Mouse (Mus musculus): ENCODE data around the gene Kcnk15. TPM values are rescaled to one million over a fixed set of nuclear protein-coding genes. Genes with fewer than 3 reads are reported as not detected.

Kcnk15 gene
- polyA plus RNA-seq, 1 experiment from 2014 or later, result not detected

DNA sequence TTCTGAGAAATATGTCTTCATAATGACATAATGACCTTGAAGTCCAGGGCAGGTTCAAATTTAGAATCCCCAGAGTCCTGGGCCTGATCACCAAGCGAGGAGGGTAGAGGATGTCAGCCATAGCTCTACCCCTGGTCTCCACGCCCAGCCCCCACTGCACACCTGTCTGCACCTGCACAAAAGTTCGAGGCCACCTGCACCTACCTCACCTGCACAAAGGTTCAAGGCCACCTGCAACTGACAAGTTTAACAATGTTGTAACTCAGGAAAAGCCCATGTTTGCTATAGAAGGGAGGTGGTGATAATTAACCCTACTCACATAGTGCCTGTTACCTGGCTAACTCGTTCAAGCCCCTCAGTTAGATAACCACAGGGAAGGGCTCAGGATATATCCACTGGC is 49.0 kb downstream of the Kcnk15 start:
- no peaks in the 10 kb centered on the region for H3K9me3 ChIP-seq (ENCODE audit: control insufficient read depth, low read length)
- no peak overlapping the region for H3K4me2 ChIP-seq
- no peak overlapping the region for H3K27ac ChIP-seq (ENCODE audit: low read depth, low read length)
- whole genome bisulfite sequencing, result 86% methylated on average over 4 of the region's 4 CpGs
- H3K4me1 ChIP-seq (ENCODE audit: control insufficient read depth, insufficient read depth, low read length), result no peaks in the 10 kb centered on the region
- H3K36me3 ChIP-seq (ENCODE audit: control insufficient read depth, insufficient read depth, low read length), result no peaks in the 10 kb centered on the region
- ATAC-seq (ENCODE audit: low FRiP score) (no peak), DNase-seq (ENCODE audit: low spot score, missing footprints) (no peak)
- no peak overlapping the region for H3K4me3 ChIP-seq (ENCODE audit: low read depth, low read length)
- H3K9ac ChIP-seq (ENCODE audit: low read length), result no peak overlapping the region
- H3K27me3 ChIP-seq (ENCODE audit: control insufficient read depth, insufficient read depth, low read length), result no peaks in the 10 kb centered on the region

GRCm38 (mm10) chr2:163903461-163903860 is 50.0 kb downstream of the Kcnk15 start:
- Histone ChIP-seq H3K4me2 (no peak overlapping the region), H3K4me3 (ENCODE audit: low read depth, low read length) (no peak overlapping the region)
- WGBS, result 75% methylated on average over 11 of the region's 11 CpGs

GRCm38 (mm10) chr2:163904323-163904722 is 50.9 kb downstream of the Kcnk15 start:
- Histone ChIP-seq H3K9ac (ENCODE audit: low read length) (no peak overlapping the region), H3K4me3 (ENCODE audit: low read depth, low read length) (no peak overlapping the region), H3K27me3 (ENCODE audit: control insufficient read depth, insufficient read depth, low read length) (no peaks in the 10 kb centered on the region), H3K4me1 (ENCODE audit: control insufficient read depth, insufficient read depth, low read length) (no peaks in the 10 kb centered on the region), H3K36me3 (ENCODE audit: control insufficient read depth, insufficient read depth, low read length) (no peaks in the 10 kb centered on the region), H3K9me3 (ENCODE audit: control insufficient read depth, low read length) (no peaks in the 10 kb centered on the region), H3K27ac (ENCODE audit: low read depth, low read length) (no peak overlapping the region), H3K4me2 (no peak overlapping the region)
- 81% methylated on average over 4 of the region's 4 CpGs for WGBS
- ATAC-seq (ENCODE audit: low FRiP score), result no peak
- no peak for DNase-seq (ENCODE audit: low spot score, missing footprints)

More at GRCm38 (mm10) chr2:163903461-163903860, 50.0 kb downstream of the Kcnk15 start:
- Histone ChIP-seq H3K27ac (ENCODE audit: low read depth, low read length) (no peak overlapping the region), H3K4me1 (ENCODE audit: control insufficient read depth, insufficient read depth, low read length) (no peaks in the 10 kb centered on the region), H3K27me3 (ENCODE audit: control insufficient read depth, insufficient read depth, low read length) (no peaks in the 10 kb centered on the region), H3K36me3 (ENCODE audit: control insufficient read depth, insufficient read depth, low read length) (no peaks in the 10 kb centered on the region), H3K9ac (ENCODE audit: low read length) (no peak overlapping the region), H3K9me3 (ENCODE audit: control insufficient read depth, low read length) (no peaks in the 10 kb centered on the region)
- no peak for DNase-seq (ENCODE audit: low spot score, missing footprints)
- ATAC-seq (ENCODE audit: low FRiP score), result no peak

GRCm38 (mm10) chr2:163907131-163907530 is 53.7 kb downstream of the Kcnk15 start:
- no peak overlapping the region for H3K4me2 ChIP-seq
- H3K9ac ChIP-seq (ENCODE audit: low read length), result no peak overlapping the region
- no peak for DNase-seq (ENCODE audit: low spot score, missing footprints)
- H3K27ac ChIP-seq (ENCODE audit: low read depth, low read length), result no peak overlapping the region
- H3K27me3 ChIP-seq (ENCODE audit: control insufficient read depth, insufficient read depth, low read length), result no peaks in the 10 kb centered on the region
- 78% methylated on average over 5 of the region's 5 CpGs for WGBS
- ATAC-seq (ENCODE audit: low FRiP score), result no peak
- no peaks in the 10 kb centered on the region for H3K4me1 ChIP-seq (ENCODE audit: control insufficient read depth, insufficient read depth, low read length)
- H3K36me3 ChIP-seq (ENCODE audit: control insufficient read depth, insufficient read depth, low read length), result no peaks in the 10 kb centered on the region
- no peak overlapping the region for H3K4me3 ChIP-seq (ENCODE audit: low read depth, low read length)
- no peaks in the 10 kb centered on the region for H3K9me3 ChIP-seq (ENCODE audit: control insufficient read depth, low read length)

Other genes with a start within 250 kb of the Kcnk15 start
- 35.0 and 38.8 TPM in 2 replicates for gene Serinc3, start 208.5 kb upstream of the Kcnk15 start, polyA plus RNA-seq (2014; fragmentation: Nextera tagmentation; extraction: Ambion mirVana)
- 153 and 162 TPM in 2 replicates for gene Pkig, start 195.3 kb upstream of the Kcnk15 start, polyA plus RNA-seq (2014; fragmentation: Nextera tagmentation; extraction: Ambion mirVana)
- gene Ada, start 103.4 kb upstream of the Kcnk15 start, polyA plus RNA-seq (2014; fragmentation: Nextera tagmentation; extraction: Ambion mirVana), result 5.6 and 6.1 TPM in 2 replicates
- gene Ccn5, start 32.8 kb upstream of the Kcnk15 start, polyA plus RNA-seq (2014; fragmentation: Nextera tagmentation; extraction: Ambion mirVana), result 0.40 and 0.54 TPM in 2 replicates
- gene Rims4, start 65.0 kb downstream of the Kcnk15 start, polyA plus RNA-seq (2014; fragmentation: Nextera tagmentation; extraction: Ambion mirVana), result 0.62 and 1.1 TPM in 2 replicates
- gene Ywhab, start 141.3 kb downstream of the Kcnk15 start, polyA plus RNA-seq (2014; fragmentation: Nextera tagmentation; extraction: Ambion mirVana), result 352 and 354 TPM in 2 replicates
- gene Pabpc1l, start 171.8 kb downstream of the Kcnk15 start, polyA plus RNA-seq (2014; fragmentation: Nextera tagmentation; extraction: Ambion mirVana), result 0.51 and 1.1 TPM in 2 replicates
- 33.2 and 36.7 TPM in 2 replicates for gene Stk4, start 216.7 kb downstream of the Kcnk15 start, polyA plus RNA-seq (2014; fragmentation: Nextera tagmentation; extraction: Ambion mirVana)
- 48.2 and 50.0 TPM in 2 replicates for gene Tomm34, start 217.5 kb downstream of the Kcnk15 start, polyA plus RNA-seq (2014; fragmentation: Nextera tagmentation; extraction: Ambion mirVana)